Mouse (Mus musculus) effector memory CD4-positive, alpha-beta T cell, adult 5 months (primary cell): ENCODE measurements around the gene Pate4. TPM values are rescaled to one million over a fixed set of nuclear protein-coding genes. Genes with fewer than 3 reads are reported as not detected.

Experiments
- polyA plus RNA-seq: library from polyadenylated mRNA; unstranded; fragments of 100-300 nt; shearing (Covaris generic); gene quantifications from one replicate; pipeline ENCODE4 v1.2.1, GENCODE M21; 2017

Gene Pate4
- not detected for polyA plus RNA-seq

DNA sequence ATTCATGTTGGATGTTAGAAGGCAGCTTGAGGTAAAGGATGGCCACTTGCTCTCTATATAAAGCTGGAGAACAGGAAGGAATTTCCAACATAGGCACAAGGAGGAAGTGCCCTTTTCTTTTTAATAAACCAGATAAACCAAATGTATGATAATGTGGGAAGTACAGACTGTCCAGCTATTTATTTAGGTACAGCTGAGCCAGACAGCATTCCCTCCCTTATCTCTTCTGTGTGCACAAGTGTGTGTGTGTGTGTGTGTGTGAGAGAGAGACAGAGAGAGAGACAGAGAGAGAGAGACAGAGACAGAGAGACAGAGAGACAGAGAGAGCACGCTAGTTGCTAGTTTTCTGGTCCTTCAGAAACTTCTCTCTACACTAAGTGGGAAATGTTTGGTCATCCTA is at the start of gene Pate4:
TSS of gene Pate4 (minus strand) at position 101 of the 400 bp plus-strand sequence.

GRCm38 (mm10) chr9:35648102-35648501 is 36.4 kb upstream of the Pate4 start, which contains the start of gene Pate3:
TSS of gene Pate3 (minus strand) at chr9:35648202.

GRCm38 (mm10) chr9:35569571-35570534 is 41.9 kb downstream of the Pate4 start, which contains the start of the genes Pate2 and Hyls1:
TSS of gene Pate2 (plus strand) at chr9:35570284.
TSS of gene Hyls1 (minus strand) at chr9:35570398.

DNA sequence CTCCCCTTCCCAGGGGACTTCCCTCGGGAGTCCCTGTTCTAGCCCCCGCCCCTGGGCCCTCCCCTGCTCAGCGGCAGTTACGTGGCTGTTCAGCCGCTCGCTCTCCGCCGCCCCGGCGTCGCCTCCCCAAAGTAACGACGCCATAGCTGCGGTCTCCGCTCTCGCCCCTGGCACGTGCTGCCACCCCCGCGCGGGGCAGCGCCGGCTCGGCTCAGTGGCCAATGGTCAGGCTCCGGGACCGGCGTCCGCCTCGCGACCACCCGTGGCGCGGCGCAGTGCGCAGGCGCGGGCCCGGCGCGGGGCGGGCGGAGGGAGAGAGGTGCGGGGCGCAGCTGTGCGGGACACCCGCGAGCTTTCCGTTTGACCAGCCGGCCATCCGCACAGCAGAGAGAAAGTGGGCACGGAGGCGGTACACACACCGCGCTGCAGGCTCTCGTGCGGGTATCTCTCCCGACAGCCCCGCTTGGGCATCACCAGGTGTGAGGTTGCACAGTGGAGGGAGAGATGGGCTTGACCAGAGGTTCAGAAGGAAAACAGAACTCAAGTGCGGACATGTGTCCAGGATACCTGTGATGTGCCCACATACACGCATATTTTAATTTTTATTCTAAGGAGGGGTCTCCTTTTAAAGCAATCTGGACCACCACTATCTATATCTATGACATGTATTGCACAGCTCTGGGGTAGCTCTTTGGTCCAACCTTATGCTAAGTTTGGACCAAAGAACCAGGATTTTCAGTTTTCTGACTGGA is 53.3 kb downstream of the Pate4 start, which contains the start of the genes Ddx25 and Pus3:
TSS of gene Ddx25 (minus strand) at position 272 of the 752 bp plus-strand sequence.
TSS of gene Pus3 (plus strand) at position 339 of the 752 bp plus-strand sequence.

Other genes with a start within 250 kb of the Pate4 start
- gene Cdon, start 190.8 kb downstream of the Pate4 start, polyA plus RNA-seq, result 14.4 TPM
- not detected for gene Gm1113, start 93.7 kb downstream of the Pate4 start, polyA plus RNA-seq
- 0.05 TPM for gene Ddx25, start 53.4 kb downstream of the Pate4 start, polyA plus RNA-seq
- 23.4 TPM for gene Pus3, start 53.3 kb downstream of the Pate4 start, polyA plus RNA-seq
- gene Pate2, start 41.7 kb downstream of the Pate4 start, polyA plus RNA-seq, result not detected
- 7.5 TPM for gene Hyls1, start 41.5 kb downstream of the Pate4 start, polyA plus RNA-seq
- gene Pate3, start 36.3 kb upstream of the Pate4 start, polyA plus RNA-seq, result not detected
- not detected for gene Pate1, start 75.4 kb upstream of the Pate4 start, polyA plus RNA-seq
- gene Gm17677, start 129.1 kb upstream of the Pate4 start, polyA plus RNA-seq, result not detected
- gene Gm17727, start 166.2 kb upstream of the Pate4 start, polyA plus RNA-seq, result not detected
- gene Gm27235, start 178.2 kb upstream of the Pate4 start, polyA plus RNA-seq, result not detected
- not detected for gene D730048I06Rik, start 178.2 kb upstream of the Pate4 start, polyA plus RNA-seq
- gene 9230110F15Rik, start 232.2 kb upstream of the Pate4 start, polyA plus RNA-seq, result not detected